Mouse (Mus musculus) spleen, adult 10 weeks (tissue): ENCODE data around the gene Rnf149. TPM values are rescaled to one million over a fixed set of nuclear protein-coding genes. Genes with fewer than 3 reads are reported as not detected.

Experiments used
- polyA plus RNA-seq: library from polyadenylated mRNA; stranded (reverse); fragments of 350-450 nt; fragmentation: Illumina TruSeq; extraction: RNeasy Lipid Tissue Mini Kit (QIAGEN cat#74804); gene quantifications from one replicate; pipeline ENCODE4 v1.2.3, GENCODE M21; 2015; ENCODE audit warnings: low replicate concordance; ENCODE audit not compliant: insufficient read depth

Rnf149 gene
- 44.6 TPM for polyA plus RNA-seq

DNA sequence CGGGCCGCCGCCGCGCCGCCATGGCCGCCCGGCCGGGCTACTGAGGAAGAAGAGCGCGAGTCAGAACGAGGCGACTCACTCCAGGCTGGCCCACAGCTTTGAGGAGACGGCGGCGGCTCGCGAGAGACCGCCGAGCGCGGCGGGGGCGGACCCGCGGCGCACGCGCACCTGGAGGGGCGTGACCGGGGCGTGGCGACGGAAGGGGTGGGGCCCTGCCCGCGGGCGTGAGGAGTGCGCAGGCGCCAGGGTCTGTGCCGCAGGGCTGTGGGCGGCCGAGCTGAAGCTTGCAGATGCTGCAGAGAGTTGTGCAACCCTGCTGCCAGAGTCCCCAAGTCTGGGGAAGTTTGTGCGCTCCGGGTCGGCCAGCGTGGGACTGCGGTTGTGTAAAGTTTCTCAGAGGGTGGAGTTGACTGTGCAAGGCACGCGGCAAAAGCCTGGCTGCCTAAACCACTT is at the start of gene Rnf149:
Gene Rnf149, minus strand, starts transcription at position 153 of the 453 bp plus-strand sequence.

DNA sequence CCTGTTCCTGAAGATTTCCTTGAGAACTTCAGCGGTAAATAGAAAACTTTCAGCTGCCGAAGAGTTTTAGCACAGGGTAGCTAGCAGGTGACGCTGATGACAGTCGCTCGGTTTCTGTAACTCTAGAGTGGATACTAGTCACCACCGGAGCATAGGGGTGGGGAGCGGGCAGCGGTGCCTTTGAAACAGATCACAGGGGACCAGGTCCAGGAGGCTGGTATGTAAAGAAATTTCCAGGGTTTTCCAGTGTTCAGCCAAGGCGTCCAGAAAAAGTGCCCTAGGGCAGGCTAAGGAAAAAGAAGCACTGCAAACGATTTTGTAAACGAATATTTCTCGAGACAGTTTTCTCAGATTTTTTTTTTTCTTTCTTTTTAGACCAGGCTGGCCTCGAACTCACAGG is 42.4 kb downstream of the Rnf149 start, which contains the start of gene Cnot11:
Gene Cnot11, plus strand, starts transcription at position 162 of the 400 bp plus-strand sequence.

Other genes with a start within 250 kb of the Rnf149 start
- 2,346 TPM for gene Rpl31, start 209.6 kb downstream of the Rnf149 start, polyA plus RNA-seq
- gene Tbc1d8, start 98.7 kb downstream of the Rnf149 start, polyA plus RNA-seq = 38.7 TPM
- gene Cnot11, start 42.4 kb downstream of the Rnf149 start, polyA plus RNA-seq = 31.7 TPM
- 0.11 TPM for gene Creg2, start 74.1 kb upstream of the Rnf149 start, polyA plus RNA-seq
- not detected for gene Rfx8, start 143.6 kb upstream of the Rnf149 start, polyA plus RNA-seq
- not detected for gene Gm3646, start 227.9 kb upstream of the Rnf149 start, polyA plus RNA-seq